Mouse (Mus musculus) spleen, embryonic (tissue): Measurements from ENCODE around the gene Cd84.
"Not testable (repeated sequence)": the region's sequence is repeated elsewhere in the genome, so short reads cannot be mapped to it uniquely, and the experiment has no call there.

Experiments used
- CTCF ChIA-PET: fragments of 350-600 bp; sonication (Branson Sonifier 250); formaldehyde crosslinking; loops from one replicate; lab custom pipeline; 2022; lab: Charles Lee

Gene Cd84

DNA sequence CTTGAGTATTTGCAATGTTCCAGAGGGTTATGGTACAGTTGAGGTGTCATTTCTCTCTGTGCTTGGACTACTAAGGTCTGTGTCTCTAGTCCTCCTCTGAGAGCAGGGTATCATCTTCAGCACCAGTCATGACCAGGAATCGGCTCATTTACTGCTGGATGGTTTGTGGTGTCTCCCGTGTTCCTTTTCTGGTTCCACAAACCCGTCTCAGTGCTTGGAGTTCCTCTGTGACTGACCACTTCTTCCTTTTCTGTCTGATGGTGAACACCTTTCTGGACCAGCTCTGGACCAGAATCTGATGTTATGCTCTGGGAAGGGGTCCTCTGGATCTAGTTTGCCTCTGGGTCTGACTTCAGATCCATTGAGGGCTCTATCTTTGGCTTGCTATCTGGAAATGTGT lies at the start of gene Cd84:
TSS of gene Cd84 (plus strand) at position 210 of the 400 bp plus-strand sequence.
- CTCF ChIA-PET: no interaction called here

DNA sequence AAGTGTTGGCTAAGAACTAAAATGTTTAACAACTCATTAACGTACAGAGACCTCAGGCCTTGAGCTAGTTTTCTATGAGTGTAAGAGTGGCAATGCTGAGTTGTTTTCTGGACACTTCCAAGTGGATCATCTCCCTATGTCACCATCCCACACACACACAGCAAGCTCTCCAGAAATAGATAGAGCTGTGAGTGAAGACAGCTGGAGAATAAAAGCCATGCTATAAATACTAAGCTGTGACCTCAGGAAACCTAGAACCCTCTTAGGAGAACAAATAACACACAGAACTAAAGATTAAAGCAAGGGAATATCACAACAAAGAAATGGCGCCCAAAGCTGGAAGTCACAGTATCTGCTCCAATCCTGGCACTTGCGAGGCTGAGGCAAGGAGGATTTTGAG lies 48.0 kb upstream of the Cd84 start:
- CTCF ChIA-PET: no interaction called here

DNA sequence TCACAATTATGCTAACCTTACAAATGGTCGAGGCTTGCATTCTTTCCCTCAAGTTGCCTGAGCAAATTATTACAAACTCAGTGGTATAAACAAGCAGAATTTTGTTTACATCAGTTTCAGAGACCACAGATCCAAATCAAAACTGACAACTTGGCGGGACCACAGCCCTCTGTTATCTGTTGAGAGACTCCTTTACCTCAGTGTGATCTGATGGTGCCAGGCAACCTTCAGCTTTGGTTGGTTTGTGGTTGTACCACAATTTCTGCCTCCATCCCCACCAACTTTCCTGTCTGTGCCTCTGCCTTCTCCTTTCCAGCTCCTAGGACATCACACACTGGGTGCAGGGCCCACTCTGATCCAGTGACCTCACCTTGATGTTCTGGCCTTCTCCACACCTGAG lies 43.3 kb upstream of the Cd84 start:
- CTCF ChIA-PET: interaction anchor here (0.7 to 1.1 kb wide), 2 partner anchors 200 to 349 kb away, joined by 3 to 8 read pairs; no protein-coding TSS in a partner anchor

DNA sequence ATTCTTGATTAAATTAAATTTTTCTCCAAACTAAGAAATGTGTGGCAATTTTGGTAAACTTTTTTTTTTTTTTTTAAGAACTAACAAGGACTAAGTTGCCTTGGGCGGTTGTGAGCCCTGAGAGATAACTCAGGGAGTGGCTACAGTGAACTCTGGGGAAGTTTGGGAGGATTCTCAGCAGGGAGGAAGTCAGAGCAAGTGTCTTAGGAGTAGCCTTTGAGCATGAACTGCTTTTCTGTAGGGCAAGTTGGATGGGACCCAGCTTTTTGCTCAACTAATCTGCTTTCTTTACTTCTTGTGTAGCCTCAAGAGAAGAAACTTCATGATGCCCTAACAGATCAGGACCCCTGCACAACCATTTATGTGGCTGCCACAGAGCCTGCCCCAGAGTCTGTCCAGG lies 41.7 kb upstream of the Cd84 start:
- CTCF ChIA-PET: no interaction called here

DNA sequence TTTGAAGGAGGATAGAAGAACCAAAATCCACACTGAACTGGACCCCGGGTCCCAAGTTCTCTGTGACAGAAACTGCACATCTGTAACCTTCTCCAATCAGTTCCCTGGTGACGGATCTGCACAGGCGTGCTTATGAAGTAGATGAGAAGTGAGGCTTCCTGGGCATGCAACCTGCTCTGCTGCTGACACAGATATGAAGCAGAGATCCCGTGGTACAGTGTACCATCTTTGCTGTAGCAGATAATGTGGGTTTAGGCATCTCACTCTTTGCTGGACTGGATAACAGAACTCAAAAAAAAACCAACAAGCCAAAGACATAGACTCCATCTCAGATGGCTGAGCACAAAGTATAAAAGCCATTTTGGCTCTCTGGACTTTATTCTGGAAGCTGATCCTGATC lies 39.8 kb upstream of the Cd84 start:
- CTCF ChIA-PET: interaction anchor here (0.6 kb wide), 1 partner anchor 232 kb away, joined by 10 read pairs; no protein-coding TSS in a partner anchor

DNA sequence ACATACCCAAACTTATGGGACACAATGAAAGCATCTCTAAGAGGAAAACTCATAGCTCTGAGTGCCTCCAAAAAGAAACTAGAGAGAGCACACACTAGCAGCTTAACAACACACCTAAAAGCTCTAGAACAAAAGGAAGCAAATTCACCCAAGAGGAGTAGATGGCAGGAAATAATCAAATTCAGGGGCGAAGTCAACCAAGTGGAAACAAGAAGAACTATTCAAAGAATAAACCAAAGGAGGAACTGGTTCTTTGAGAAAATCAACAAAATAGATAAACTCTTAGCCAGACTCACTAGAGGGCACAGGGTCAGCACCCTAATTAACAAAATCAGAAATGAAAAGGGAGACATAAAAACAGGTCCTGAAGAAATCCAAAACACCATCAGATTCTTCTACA lies 28.4 kb upstream of the Cd84 start:
- CTCF ChIA-PET: not testable (repeated sequence)

DNA sequence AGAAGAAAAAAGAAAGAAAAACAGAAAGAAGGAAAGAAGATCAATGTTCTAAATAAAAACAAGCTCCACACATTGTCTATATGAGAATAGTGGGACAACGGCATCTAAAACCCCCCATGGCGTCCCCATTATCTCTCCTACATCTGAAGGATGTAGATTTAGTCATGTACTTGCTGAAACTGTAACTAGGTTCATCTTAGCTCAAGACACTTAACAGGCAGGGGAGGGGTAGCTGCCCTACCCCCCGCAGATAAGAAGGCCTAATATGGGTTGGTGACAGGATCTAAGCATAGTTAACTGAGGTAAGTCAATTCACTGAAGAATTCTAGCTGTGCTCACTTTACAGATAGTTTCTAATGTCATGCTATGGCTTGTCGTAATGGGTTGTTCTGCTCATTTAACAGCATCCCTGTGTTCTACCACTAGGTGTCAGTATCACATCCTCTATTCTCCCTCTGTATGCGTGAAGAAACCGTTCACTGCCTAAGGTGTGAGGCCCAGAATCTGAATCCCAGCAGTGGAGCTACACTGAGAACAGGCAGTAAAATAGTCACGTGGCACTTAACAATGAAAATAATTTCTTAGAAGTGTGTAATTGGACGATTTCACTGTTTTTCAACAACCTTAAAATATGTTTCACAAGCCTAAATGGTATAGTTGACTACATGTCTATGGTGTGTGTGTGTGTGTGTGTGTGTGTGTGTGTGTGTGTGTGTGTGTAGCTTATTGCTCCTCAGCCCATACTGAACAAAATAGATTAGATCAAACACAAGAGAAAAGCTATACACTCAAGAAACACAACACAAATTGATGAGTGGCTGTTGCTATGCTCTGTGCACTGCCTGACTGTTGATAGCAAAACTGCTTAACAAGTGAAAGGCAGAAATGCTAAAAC lies 23.7 kb upstream of the Cd84 start:
- CTCF ChIA-PET: interaction anchor here (0.6 to 1.7 kb wide), 3 partner anchors 135 to 600 kb away, joined by 4 read pairs; no protein-coding TSS in a partner anchor

DNA sequence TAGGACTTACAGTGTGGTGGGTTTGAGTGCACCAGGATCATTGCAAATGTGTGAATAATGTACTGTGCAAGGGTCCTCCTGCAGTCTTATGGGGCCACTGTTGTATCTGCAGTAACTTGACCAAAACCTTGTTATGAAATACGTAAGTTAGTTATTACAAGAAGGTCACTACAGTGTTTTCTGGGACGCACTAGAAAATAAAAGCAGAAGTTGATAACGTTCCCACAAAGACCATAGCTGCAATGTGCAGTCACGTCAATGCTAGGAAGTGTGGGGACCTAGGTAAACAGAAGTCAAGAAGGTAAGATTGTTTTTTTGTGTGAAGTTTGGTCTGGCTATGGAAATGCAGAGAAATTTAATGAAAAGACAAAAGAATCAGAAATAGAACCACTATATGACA lies 22.5 kb upstream of the Cd84 start:
- CTCF ChIA-PET: interaction anchor here (1.7 kb wide), 1 partner anchor 184 kb away, joined by 4 read pairs; no protein-coding TSS in a partner anchor

DNA sequence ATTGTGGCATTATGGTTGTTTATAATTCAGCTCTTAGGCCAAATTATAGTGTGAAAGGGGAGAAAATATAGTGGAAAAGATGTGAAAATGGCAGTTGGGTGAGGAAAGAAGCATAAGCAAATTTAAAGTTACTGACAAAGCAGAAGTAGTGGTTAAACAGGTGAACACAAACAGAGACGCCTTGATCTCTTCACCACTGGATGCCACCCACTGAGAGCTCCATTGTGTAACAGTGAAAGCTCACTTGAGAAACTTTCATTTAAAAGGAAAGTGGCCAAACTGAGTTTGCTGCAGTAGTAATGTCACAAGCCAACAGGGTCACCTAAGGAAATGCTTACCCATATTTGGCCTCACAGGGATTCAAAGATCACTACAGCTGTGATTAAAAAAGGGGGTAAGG lies 18.2 kb upstream of the Cd84 start:
- CTCF ChIA-PET: interaction anchor here (1.1 kb wide), 1 partner anchor 190 kb away, joined by 3 read pairs; no protein-coding TSS in a partner anchor

DNA sequence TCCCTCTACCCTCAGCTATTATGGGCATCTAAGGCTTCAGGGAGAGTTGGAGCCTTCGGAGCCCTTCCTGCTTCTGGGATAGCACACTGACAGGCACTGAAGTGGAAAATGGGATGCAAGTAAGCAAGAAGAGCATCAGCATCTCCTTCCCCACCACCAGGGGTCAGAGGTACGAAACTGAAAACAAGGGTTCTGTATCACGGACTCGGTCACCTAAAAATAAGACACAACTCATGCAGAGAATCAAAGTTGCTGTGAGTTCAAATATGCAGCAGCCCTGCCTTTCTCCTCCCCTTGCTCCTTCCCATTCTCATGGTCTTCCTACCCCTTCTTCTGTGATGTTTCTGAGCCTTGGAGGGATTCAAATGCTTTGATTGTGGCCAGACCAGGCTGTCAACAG lies 14.0 kb upstream of the Cd84 start:
- CTCF ChIA-PET: interaction anchor here (1.8 kb wide), 1 partner anchor 175 kb away, joined by 6 read pairs; no protein-coding TSS in a partner anchor

DNA sequence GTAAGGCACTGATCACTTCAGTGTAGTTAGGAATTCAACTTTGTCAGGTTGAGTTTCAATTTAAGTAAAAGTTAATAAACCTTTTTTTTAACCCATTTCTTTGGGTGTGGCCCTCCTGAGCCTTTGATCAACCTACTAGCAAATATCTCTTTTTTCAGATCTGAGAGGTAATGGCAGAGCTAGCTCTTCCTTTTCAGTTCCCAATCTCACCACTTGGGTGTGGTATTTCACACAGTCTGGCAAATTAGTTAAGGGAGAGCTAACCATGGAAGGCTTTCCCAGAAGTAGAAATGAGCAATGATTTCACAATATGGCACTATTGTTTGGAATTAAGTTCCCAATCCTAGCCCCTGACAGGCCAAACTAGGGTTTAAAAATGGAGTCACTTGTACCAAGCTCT lies 13.3 kb upstream of the Cd84 start:
- CTCF ChIA-PET: interaction anchor here (0.5 to 1.8 kb wide), 3 partner anchors 14 to 175 kb away, joined by 3 to 6 read pairs (median 3); no protein-coding TSS in a partner anchor

DNA sequence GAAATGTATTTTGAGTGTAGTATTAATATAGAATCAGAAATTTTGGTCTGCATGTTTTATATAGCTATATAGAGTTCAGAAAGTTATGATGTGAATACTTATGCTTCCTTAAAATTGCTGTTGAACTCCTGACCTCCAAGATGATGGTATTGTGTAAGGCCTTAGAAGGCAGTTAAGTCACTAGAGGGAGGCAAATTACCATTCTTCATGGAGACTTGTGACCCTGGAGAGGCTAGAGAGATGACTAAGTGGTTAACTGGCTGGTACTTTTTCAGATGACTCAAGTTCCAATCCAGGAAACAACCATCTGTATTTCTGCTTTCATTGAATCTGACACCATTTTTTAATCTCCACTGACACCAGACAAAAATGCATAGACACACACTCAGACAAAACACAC lies 11.8 kb upstream of the Cd84 start:
- CTCF ChIA-PET: interaction anchor here (1.2 kb wide), 1 partner anchor 23 kb away, joined by 3 read pairs; no protein-coding TSS in a partner anchor

DNA sequence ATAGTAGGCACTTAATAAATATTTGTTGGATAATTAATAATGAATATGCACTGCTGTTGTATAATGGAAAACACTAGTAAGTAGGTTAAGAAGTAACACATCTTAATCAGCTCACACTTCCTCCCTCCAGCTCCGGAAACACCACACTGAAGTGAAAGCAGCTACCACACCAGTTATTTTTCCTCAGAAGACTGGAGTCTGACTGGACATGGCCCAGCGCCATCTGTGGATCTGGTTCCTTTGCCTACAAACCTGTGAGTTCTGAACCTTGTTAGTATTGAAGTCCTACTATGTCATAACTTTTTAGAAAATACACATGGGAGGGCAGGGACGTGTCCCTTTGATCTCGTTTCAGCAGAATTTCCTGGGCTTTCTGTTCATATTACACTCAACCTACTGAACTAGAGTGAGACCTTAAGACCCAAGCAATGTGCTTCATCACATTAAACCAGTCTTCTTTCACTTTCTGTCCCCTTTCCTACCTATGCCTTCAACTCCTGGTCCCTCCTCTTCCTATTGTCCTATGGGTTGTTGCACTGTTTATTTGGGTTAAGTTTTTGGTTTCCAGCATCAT lies 1.0 kb downstream of the Cd84 start:
- CTCF ChIA-PET: interaction anchor here (1.4 kb wide), 1 partner anchor 9 kb away, joined by 5 read pairs; no protein-coding TSS in a partner anchor

DNA sequence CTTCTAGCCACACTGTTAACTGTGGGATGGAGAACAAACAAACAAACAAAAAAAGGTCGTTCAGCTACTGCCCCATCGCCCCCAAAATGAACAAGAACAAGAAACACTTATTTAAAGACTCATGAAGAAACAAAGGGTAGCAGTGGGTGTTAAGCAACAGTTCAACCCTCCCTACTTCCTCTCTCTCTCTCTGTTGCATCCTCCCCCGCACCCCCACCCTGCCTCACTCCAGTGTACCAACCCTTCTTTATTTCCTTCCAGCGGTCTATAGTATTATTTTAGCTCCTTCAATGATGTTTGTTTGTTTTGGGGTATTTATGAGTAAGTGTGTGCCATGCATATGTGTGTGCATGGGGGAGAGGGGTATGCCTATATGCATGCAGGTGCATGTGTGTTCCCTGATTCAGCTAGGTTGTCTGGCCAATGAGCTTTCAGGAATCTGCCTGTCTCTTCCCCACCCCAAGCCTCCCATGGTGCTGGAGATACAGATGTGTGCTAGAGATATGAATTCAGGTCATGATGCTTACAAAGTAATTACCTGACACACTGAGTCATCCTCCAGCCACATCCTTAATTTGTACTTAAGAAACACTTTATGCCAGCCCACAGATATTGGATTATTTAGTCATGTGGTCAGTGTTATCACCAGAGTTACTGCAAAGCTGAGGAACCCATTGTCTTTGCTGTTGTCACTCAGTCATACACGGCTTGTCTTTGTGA lies 5.7 kb downstream of the Cd84 start:
- CTCF ChIA-PET: interaction anchor here (0.7 kb wide), 1 partner anchor 877 kb away, joined by 5 read pairs; no protein-coding TSS in a partner anchor

DNA sequence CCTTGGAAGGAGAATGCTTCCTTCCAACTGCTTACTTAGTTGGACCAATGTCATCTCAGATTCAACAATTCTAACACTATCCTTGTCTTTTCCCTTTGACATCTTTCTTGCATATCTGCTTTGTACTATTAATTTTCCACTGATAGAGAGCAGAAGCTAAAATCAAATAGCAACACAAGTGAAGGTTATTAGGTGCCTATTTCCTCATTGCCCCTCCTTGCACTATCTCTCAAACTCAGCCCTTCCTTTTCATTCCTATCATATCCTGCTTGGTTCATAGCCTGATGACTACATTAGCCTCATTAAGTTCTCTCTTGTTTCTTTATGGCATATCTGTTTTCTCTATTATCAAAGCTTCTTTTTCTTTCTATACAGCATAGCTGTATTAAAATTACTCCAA lies 8.7 kb downstream of the Cd84 start:
- CTCF ChIA-PET: no interaction called here

DNA sequence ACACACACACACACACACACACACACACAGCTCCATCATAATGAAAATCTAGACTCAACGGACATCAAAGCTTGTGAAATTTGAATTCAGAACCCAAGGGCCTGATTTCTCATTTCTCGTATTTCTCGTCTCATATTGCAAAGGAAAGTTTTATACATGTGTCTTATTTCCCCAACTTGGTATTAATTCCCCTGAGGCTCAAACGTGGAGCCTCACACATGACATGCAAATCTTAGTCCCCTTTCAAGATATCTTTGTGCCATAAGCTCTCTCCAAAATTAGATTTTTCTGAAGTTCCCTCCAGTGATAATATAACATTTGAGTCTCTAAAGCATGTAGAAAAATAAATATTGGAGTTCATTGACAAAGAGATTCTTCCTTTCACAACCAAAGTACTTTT lies 9.3 kb downstream of the Cd84 start:
- CTCF ChIA-PET: interaction anchor here (0.7 to 1.2 kb wide), 3 partner anchors 8 to 538 kb away, joined by 3 to 5 read pairs (median 4); no protein-coding TSS in a partner anchor

DNA sequence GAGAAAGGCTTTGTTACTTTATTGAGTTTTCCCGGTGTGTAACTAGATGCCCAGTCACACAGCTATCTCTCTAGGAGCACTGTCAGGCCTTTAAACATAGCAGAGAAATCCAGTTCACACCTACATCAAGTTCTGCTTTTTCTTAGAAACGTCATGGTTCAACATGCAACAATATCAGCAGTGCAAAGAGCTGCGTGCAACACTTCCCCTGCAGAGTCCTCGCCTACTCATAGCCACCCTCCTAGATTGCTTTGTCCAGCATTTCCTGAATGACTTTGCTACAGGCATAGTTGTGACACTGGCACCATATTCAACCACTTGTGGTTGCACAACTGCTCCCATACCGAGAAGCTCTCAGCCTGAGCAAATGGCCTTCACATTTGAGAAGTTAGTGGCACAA lies 10.0 kb downstream of the Cd84 start:
- CTCF ChIA-PET: interaction anchor here (0.6 to 1.2 kb wide), 4 partner anchors 9 to 459 kb away, joined by 3 to 5 read pairs (median 4); no protein-coding TSS in a partner anchor

DNA sequence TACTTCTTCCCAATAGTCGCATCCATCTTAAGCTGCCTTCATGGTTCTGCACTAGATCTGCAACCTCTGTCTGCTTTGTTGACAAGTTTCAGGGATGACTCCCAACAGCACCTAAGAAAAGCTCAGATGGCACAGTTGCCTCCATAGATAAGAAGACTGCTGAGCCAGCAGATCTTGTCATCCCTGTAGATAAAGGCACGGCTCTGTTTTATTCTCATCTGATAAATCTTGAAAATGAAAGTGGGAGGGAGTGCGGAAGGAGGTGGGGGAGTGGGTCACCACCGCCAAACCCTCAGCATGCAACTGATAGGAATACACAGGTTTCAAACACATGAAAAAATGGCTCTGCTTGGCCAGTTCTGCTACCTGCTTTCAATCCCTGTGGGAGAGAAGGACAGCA lies 26.0 kb downstream of the Cd84 start:
- CTCF ChIA-PET: interaction anchor here (0.6 kb wide), 1 partner anchor 120 kb away, joined by 8 read pairs; no protein-coding TSS in a partner anchor

DNA sequence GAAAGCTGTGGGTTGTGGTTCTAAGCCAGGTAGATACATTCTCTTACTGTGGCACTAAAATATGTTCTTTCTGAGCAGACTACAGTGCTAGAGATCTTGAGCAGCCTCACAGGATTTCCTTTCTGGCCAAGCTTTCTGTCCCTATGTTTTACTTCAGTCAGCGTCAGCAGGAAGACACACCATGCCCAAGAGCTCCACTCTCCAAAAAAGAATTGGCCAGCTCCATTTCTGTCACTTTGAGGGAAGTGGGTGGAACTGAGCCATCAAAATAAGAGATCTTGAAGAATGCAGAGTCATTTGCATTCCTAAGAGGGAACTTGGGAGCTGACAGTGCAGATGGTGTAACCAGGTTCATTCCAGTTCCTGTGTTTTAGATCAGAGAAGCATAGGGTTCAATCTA lies 47.5 kb downstream of the Cd84 start:
- CTCF ChIA-PET: no interaction called here

DNA sequence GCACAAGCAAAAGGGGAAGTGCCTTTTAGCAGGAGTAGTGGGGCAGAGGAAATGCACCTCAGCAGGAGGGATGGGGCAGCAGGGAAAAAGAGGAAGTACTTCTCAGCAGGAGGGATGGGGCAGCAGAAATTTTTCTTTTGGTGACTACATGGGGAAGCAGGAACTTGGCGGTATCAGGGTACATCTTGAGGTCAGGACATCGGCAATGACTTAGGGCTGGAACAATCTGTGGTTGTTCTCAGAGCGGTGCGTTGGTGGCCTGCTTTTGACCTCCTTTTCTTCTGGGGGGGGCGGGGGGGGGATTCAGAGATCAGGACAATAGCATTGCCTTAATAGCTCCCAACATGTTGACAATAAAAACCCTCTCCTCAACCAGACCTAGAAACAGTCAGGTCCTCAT lies 55.9 kb downstream of the Cd84 start, which contains the start of gene Gm10521:
TSS of gene Gm10521 (plus strand) at position 301 of the 400 bp plus-strand sequence.
- CTCF ChIA-PET: interaction anchor here (1.0 kb wide), 1 partner anchor 25 kb away, joined by 3 read pairs; no protein-coding TSS in a partner anchor

DNA sequence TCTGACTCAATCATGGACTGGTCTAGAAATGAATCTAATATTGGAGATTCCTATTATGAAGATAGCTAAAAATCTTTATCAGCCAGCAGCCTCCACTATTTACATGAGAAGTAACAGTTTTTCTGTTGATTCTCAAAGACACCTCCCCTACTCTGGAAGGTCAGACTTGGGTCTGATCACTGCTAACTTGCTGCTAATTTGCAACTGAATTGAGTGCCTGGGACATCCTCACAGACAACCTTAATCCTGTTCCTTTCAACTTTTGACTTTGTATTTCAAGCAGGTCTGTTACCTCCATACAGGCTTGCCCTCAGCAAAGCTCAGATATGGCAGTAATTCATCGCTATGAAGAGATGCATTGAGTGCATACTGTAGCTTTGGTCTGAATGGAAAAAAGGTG lies 64.5 kb downstream of the Cd84 start:
- CTCF ChIA-PET: no interaction called here
